In the genomic region with DNA sequence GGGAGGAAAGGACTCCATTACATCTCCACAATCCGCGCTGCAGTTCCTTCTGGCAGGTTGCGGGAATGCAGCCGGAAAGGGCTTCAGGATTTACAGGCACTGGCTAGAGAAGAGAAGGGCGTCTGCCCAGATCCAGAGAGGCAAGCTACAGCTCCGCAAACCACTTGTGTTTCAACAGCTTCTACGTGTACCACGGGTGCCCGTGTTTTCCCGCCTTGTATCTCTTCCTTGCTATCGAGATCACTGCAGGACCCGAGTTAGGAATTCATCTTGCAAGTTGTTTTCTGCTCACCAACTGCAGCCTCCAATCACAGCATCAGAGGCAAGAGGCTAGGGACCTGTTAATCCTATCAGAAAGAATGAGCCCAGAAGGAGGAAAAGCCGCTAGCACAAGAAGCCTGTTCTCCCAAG, we compare ENCODE assay signal across 8 mouse cellular contexts. TPM values are rescaled to one million over a fixed set of nuclear protein-coding genes. Genes with fewer than 3 reads are reported as not detected.
A peak's percentile ranks its signal among the peaks of the same experiment; 100 is the strongest.
DNase-seq lines count a peak whose midpoint lies in the region; ATAC-seq lines count a peak whose summit lies in the region.
"Had no signal": no experiment of that assay in that cellular context is flagged by ENCODE, and none has a peak within 500 bp of the region (broad histone marks: within the 10 kb centered on the region; RNA-seq: fewer than 3 reads in every experiment).

No protein-coding gene starts in this region.

- H3K9ac ChIP-seq in lung, embryonic 16.5 days (ENCODE audit: low read length), result no peak overlapping the region
- no peak overlapping the region for H3K9ac ChIP-seq in hindbrain, embryonic 12.5 days
- no peak overlapping the region for H3K9ac ChIP-seq in limb, embryonic 12.5 days (replicated peaks)
- H3K9ac ChIP-seq: liver, embryonic 14.5 days had no signal

- H3K9me3 ChIP-seq in lung, embryonic 16.5 days (ENCODE audit: control insufficient read depth, low read length), result no peaks in the 10 kb centered on the region
- H3K9me3 ChIP-seq in embryonic facial prominence, embryonic 10.5 days, result 0 out of 2 replicates have a peak, but pooled peaks cover 2% of the 10 kb centered on the region
- peaks cover 5% of the 10 kb centered on the region; the same call in 1 of the 2 replicates for H3K9me3 ChIP-seq in hindbrain, embryonic 12.5 days (replicated peaks)
- peaks cover 9% of the 10 kb centered on the region; the same call in 1 of the 2 replicates for H3K9me3 ChIP-seq in limb, embryonic 12.5 days

- H3K4me2 ChIP-seq in lung, embryonic 16.5 days (ENCODE audit: low read depth, low read length), result peak overlapping the region; percentile 45
- H3K4me2 ChIP-seq in hindbrain, embryonic 12.5 days (replicated peaks), result peak overlapping the region; percentile 44
- H3K4me2 ChIP-seq in limb, embryonic 12.5 days, result peak overlapping the region; percentile 51

- WGBS in lung, embryonic 16.5 days, result 9% methylated on average over 13 of the region's 13 CpGs
- 7% methylated on average over 13 of the region's 13 CpGs for WGBS in embryonic facial prominence, embryonic 10.5 days
- WGBS in hindbrain, embryonic 12.5 days, result 13% methylated on average over 13 of the region's 13 CpGs
- WGBS in limb, embryonic 12.5 days, result 5% methylated on average over 13 of the region's 13 CpGs

- no peaks in the 10 kb centered on the region for H3K36me3 ChIP-seq in lung, embryonic 16.5 days (ENCODE audit: control insufficient read depth, insufficient read depth, low read length)
- H3K36me3 ChIP-seq in embryonic facial prominence, embryonic 10.5 days (replicated peaks), result no peaks in the 10 kb centered on the region
- H3K36me3 ChIP-seq in hindbrain, embryonic 12.5 days, result no peaks in the 10 kb centered on the region
- H3K36me3 ChIP-seq in limb, embryonic 12.5 days, result no peaks in the 10 kb centered on the region

- no peaks in the 10 kb centered on the region for H3K27me3 ChIP-seq in lung, embryonic 16.5 days (ENCODE audit: control insufficient read depth, insufficient read depth, low read depth, low read length)
- H3K27me3 ChIP-seq in embryonic facial prominence, embryonic 10.5 days (replicated peaks; ENCODE audit: low read depth, poor library complexity, severe bottlenecking), result no peaks in the 10 kb centered on the region
- no peaks in the 10 kb centered on the region for H3K27me3 ChIP-seq in hindbrain, embryonic 12.5 days
- H3K27me3 ChIP-seq in limb, embryonic 12.5 days, result no peaks in the 10 kb centered on the region

- H3K27ac ChIP-seq in lung, embryonic 16.5 days (ENCODE audit: low read length), result no peak overlapping the region
- no peak overlapping the region for H3K27ac ChIP-seq in embryonic facial prominence, embryonic 10.5 days (replicated peaks)
- H3K27ac ChIP-seq in hindbrain, embryonic 12.5 days, result no peak overlapping the region
- H3K27ac ChIP-seq in limb, embryonic 12.5 days, result no peak overlapping the region; the same call in 1 of the 2 replicates
- H3K27ac ChIP-seq: liver, embryonic 14.5 days had no signal

- ATAC-seq in lung, embryonic 16.5 days (ENCODE audit: low read depth), result peak; percentile 60; the same call in 1 of the 2 replicates
- peak; percentile 35 for ATAC-seq in hindbrain, embryonic 12.5 days (ENCODE audit: low FRiP score)
- 0 out of 2 replicates have a peak, but pooled peaks have one; percentile 16 for ATAC-seq in limb, embryonic 12.5 days (ENCODE audit: insufficient number of reproducible peaks, insufficient read depth, low FRiP score, low TSS enrichment, low read depth)

- 0 out of 2 replicates have a peak, but pooled peaks cover 2% of the 10 kb centered on the region for H3K4me1 ChIP-seq in lung, embryonic 16.5 days (replicated peaks; ENCODE audit: control insufficient read depth, insufficient read depth, low read length)
- peaks cover 13% of the 10 kb centered on the region for H3K4me1 ChIP-seq in embryonic facial prominence, embryonic 10.5 days
- peaks cover 6% of the 10 kb centered on the region; the same call in 1 of the 2 replicates for H3K4me1 ChIP-seq in hindbrain, embryonic 12.5 days
- H3K4me1 ChIP-seq in limb, embryonic 12.5 days (replicated peaks), result peaks cover 15% of the 10 kb centered on the region; the same call in 1 of the 2 replicates

- no peak for DNase-seq in lung, adult 18-20 months
- peak; percentile 68 for DNase-seq in embryonic facial prominence, embryonic 10.5 days (ENCODE audit: low spot score)
- peak; percentile 44 to 60 for DNase-seq in right cerebral cortex, adult 2 months (ENCODE audit: low spot score in 2 of 2)
- DNase-seq in thymus, postnatal 4 days, result no peak

- H3K4me3 ChIP-seq in lung, embryonic 16.5 days (ENCODE audit: low read length), result peak overlapping the region; percentile 21
- peak overlapping the region; percentile 44 for H3K4me3 ChIP-seq in embryonic facial prominence, embryonic 10.5 days
- peak overlapping the region; percentile 13; the same call in 1 of the 2 replicates for H3K4me3 ChIP-seq in hindbrain, embryonic 12.5 days
- peak overlapping the region; percentile 24 for H3K4me3 ChIP-seq in limb, embryonic 12.5 days (replicated peaks)

RNA-seq across cellular contexts. Expression of gene Chst2, which starts 35.8 kb away (rescaled TPM):
- polyA plus RNA-seq in lung, embryonic 16.5 days (2015; fragmentation: Nextera tagmentation; extraction: Ambion mirVana), result 10.0 and 10.1 TPM in 2 replicates
- polyA plus RNA-seq in embryonic facial prominence, embryonic 10.5 days (2016; fragmentation: Nextera tagmentation; extraction: Ambion mirVana), result 3.4 and 3.9 TPM in 2 replicates
- polyA plus RNA-seq in hindbrain, embryonic 12.5 days (2016; fragmentation: Nextera tagmentation; extraction: Ambion mirVana), result 7.5 and 9.1 TPM in 2 replicates
- 9.0 and 10.1 TPM in 2 replicates for polyA plus RNA-seq in limb, embryonic 12.5 days (2016; fragmentation: Nextera tagmentation; extraction: Ambion mirVana)

Comparison
In these comparisons a context has a peak if more than half of its experiments do, and no peak if none do; other contexts are left out.
1. DNase-seq: peak in embryonic facial prominence, embryonic 10.5 days (single experiment) and right cerebral cortex, adult 2 months (2 of 2); none in lung, adult 18-20 months (0 of 2) and thymus, postnatal 4 days (single experiment).
2. Peak in every context shown above with its lines, with median percentiles within 50 percentile points of each other: ATAC-seq, H3K4me2 ChIP-seq and H3K4me3 ChIP-seq.